Mouse (Mus musculus): ENCODE data around the gene Snx18. TPM values are rescaled to one million over a fixed set of nuclear protein-coding genes. Genes with fewer than 3 reads are reported as not detected.

Snx18 gene
- polyA plus RNA-seq, 1 experiment from 2014 or later, result 4.7 TPM

GRCm38 (mm10) chr13:113595219-113595618 lies 23.1 kb downstream of the Snx18 start:
- H3K27me3 ChIP-seq, result no peaks in the 10 kb centered on the region
- no peaks in the 10 kb centered on the region for H3K9me3 ChIP-seq (replicated peaks)
- 73% methylated on average over 8 of the region's 8 CpGs for WGBS (ENCODE audit: insufficient replicate concordance)
- peaks cover 25% of the 10 kb centered on the region for H3K4me1 ChIP-seq (replicated peaks)
- no peak overlapping the region for H3K4me3 ChIP-seq (replicated peaks)
- H3K36me3 ChIP-seq, result peaks cover 26% of the 10 kb centered on the region
- no peak overlapping the region for H3K27ac ChIP-seq
- no peak overlapping the region for H3K9ac ChIP-seq
- DNase-seq (no peak), ATAC-seq (ENCODE audit: low read depth) (no peak)
- no peak overlapping the region for H3K4me2 ChIP-seq

GRCm38 (mm10) chr13:113594361-113594760 lies 24.0 kb downstream of the Snx18 start:
- Histone ChIP-seq H3K9me3 (replicated peaks) (no peaks in the 10 kb centered on the region), H3K4me2 (no peak overlapping the region), H3K36me3 (peaks cover 26% of the 10 kb centered on the region), H3K4me1 (replicated peaks) (peaks cover 20% of the 10 kb centered on the region), H3K4me3 (replicated peaks) (no peak overlapping the region), H3K27me3 (no peaks in the 10 kb centered on the region), H3K9ac (no peak overlapping the region), H3K27ac (no peak overlapping the region)
- no peak for DNase-seq
- WGBS (ENCODE audit: insufficient replicate concordance), result 88% methylated on average over 12 of the region's 12 CpGs
- no peak for ATAC-seq (ENCODE audit: low read depth)

- DNase-seq, result no peak
- Histone ChIP-seq H3K4me3 (replicated peaks) (no peak overlapping the region), H3K36me3 (peaks cover 26% of the 10 kb centered on the region), H3K27me3 (no peaks in the 10 kb centered on the region), H3K27ac (no peak overlapping the region), H3K9ac (no peak overlapping the region), H3K9me3 (replicated peaks) (no peaks in the 10 kb centered on the region), H3K4me1 (replicated peaks) (peaks cover 19% of the 10 kb centered on the region), H3K4me2 (no peak overlapping the region)
- 79% methylated on average over 17 of the region's 17 CpGs for WGBS (ENCODE audit: insufficient replicate concordance)
- ATAC-seq (ENCODE audit: low read depth), result no peak
Measured at GRCm38 (mm10) chr13:113593711-113594110, 24.7 kb downstream of the Snx18 start.

- Histone ChIP-seq H3K4me1 (replicated peaks) (peaks cover 18% of the 10 kb centered on the region), H3K27ac (no peak overlapping the region), H3K9ac (no peak overlapping the region), H3K27me3 (no peaks in the 10 kb centered on the region), H3K36me3 (peaks cover 26% of the 10 kb centered on the region), H3K4me3 (replicated peaks) (no peak overlapping the region), H3K4me2 (no peak overlapping the region), H3K9me3 (replicated peaks) (no peaks in the 10 kb centered on the region)
- DNase-seq, result no peak
- ATAC-seq (ENCODE audit: low read depth), result no peak
- 74% methylated on average over 13 of the region's 13 CpGs for WGBS (ENCODE audit: insufficient replicate concordance)
Measured at GRCm38 (mm10) chr13:113592703-113593200, 25.6 kb downstream of the Snx18 start.

- 79% methylated on average over 11 of the region's 11 CpGs for WGBS (ENCODE audit: insufficient replicate concordance)
- H3K27ac ChIP-seq, result no peak overlapping the region
Measured at GRCm38 (mm10) chr13:113591336-113591735, 27.0 kb downstream of the Snx18 start.

GRCm38 (mm10) chr13:113590216-113590615 lies 28.1 kb downstream of the Snx18 start:
- ATAC-seq (ENCODE audit: low read depth), result no peak
- no peak overlapping the region for H3K27ac ChIP-seq
- H3K4me1 ChIP-seq (replicated peaks), result no peaks in the 10 kb centered on the region
- no peaks in the 10 kb centered on the region for H3K27me3 ChIP-seq
- H3K4me3 ChIP-seq (replicated peaks), result no peak overlapping the region
- no peak overlapping the region for H3K9ac ChIP-seq
- WGBS (ENCODE audit: insufficient replicate concordance), result 77% methylated on average over 4 of the region's 4 CpGs
- H3K36me3 ChIP-seq, result peaks cover 26% of the 10 kb centered on the region
- H3K9me3 ChIP-seq (replicated peaks), result no peaks in the 10 kb centered on the region
- no peak for DNase-seq
- H3K4me2 ChIP-seq, result no peak overlapping the region

More at GRCm38 (mm10) chr13:113591336-113591735, 27.0 kb downstream of the Snx18 start:
- ATAC-seq (ENCODE audit: low read depth) (no peak), DNase-seq (no peak)
- H3K9ac ChIP-seq, result no peak overlapping the region
- H3K27me3 ChIP-seq, result no peaks in the 10 kb centered on the region
- H3K9me3 ChIP-seq (replicated peaks), result no peaks in the 10 kb centered on the region
- peaks cover 6% of the 10 kb centered on the region for H3K4me1 ChIP-seq (replicated peaks)
- H3K36me3 ChIP-seq, result peaks cover 26% of the 10 kb centered on the region
- no peak overlapping the region for H3K4me3 ChIP-seq (replicated peaks)
- H3K4me2 ChIP-seq, result no peak overlapping the region

GRCm38 (mm10) chr13:113589499-113589898 lies 28.9 kb downstream of the Snx18 start:
- no peak for ATAC-seq (ENCODE audit: low read depth)
- no peak overlapping the region for H3K4me3 ChIP-seq (replicated peaks)
- no peaks in the 10 kb centered on the region for H3K4me1 ChIP-seq (replicated peaks)
- H3K9me3 ChIP-seq (replicated peaks), result no peaks in the 10 kb centered on the region
- H3K4me2 ChIP-seq, result no peak overlapping the region
- DNase-seq, result no peak
- H3K9ac ChIP-seq, result no peak overlapping the region
- no peaks in the 10 kb centered on the region for H3K27me3 ChIP-seq
- H3K36me3 ChIP-seq, result peaks cover 24% of the 10 kb centered on the region
- no peak overlapping the region for H3K27ac ChIP-seq
- 42% methylated on average over 7 of the region's 7 CpGs for WGBS (ENCODE audit: insufficient replicate concordance)

GRCm38 (mm10) chr13:113587200-113587936 lies 31.0 kb downstream of the Snx18 start:
- Histone ChIP-seq H3K9me3 (replicated peaks) (no peaks in the 10 kb centered on the region), H3K4me3 (replicated peaks) (no peak overlapping the region), H3K27ac (no peak overlapping the region), H3K4me1 (replicated peaks) (no peaks in the 10 kb centered on the region), H3K9ac (no peak overlapping the region), H3K27me3 (no peaks in the 10 kb centered on the region), H3K4me2 (no peak overlapping the region), H3K36me3 (peaks cover 12% of the 10 kb centered on the region)
- WGBS (ENCODE audit: insufficient replicate concordance), result 39% methylated on average over 15 of the region's 15 CpGs
- ATAC-seq (ENCODE audit: low read depth) (no peak), DNase-seq (no peak)

- Histone ChIP-seq H3K9me3 (replicated peaks) (no peaks in the 10 kb centered on the region), H3K4me1 (replicated peaks) (no peaks in the 10 kb centered on the region), H3K4me2 (no peak overlapping the region), H3K27ac (no peak overlapping the region), H3K9ac (no peak overlapping the region), H3K27me3 (no peaks in the 10 kb centered on the region), H3K4me3 (replicated peaks) (no peak overlapping the region), H3K36me3 (peaks cover 4% of the 10 kb centered on the region)
- ATAC-seq (ENCODE audit: low read depth), result no peak
- no peak for DNase-seq
- 93% methylated on average over 3 of the region's 3 CpGs for WGBS (ENCODE audit: insufficient replicate concordance)
Measured at GRCm38 (mm10) chr13:113585606-113586005, 32.8 kb downstream of the Snx18 start.

GRCm38 (mm10) chr13:113584431-113584830 lies 33.9 kb downstream of the Snx18 start:
- H3K27ac ChIP-seq, result no peak overlapping the region
- ATAC-seq (ENCODE audit: low read depth), result no peak
- no peak for DNase-seq
- no peak overlapping the region for H3K4me3 ChIP-seq (replicated peaks)
- no peaks in the 10 kb centered on the region for H3K27me3 ChIP-seq
- no peak overlapping the region for H3K4me2 ChIP-seq
- no peaks in the 10 kb centered on the region for H3K36me3 ChIP-seq
- H3K9me3 ChIP-seq (replicated peaks), result no peaks in the 10 kb centered on the region
- H3K4me1 ChIP-seq (replicated peaks), result no peaks in the 10 kb centered on the region
- no peak overlapping the region for H3K9ac ChIP-seq
- 59% methylated on average over 6 of the region's 6 CpGs for WGBS (ENCODE audit: insufficient replicate concordance)

- DNase-seq, result no peak
- whole genome bisulfite sequencing (ENCODE audit: insufficient replicate concordance), result 62% methylated on average over 4 of the region's 4 CpGs
- no peak for ATAC-seq (ENCODE audit: low read depth)
Measured at GRCm38 (mm10) chr13:113583563-113583962, 34.8 kb downstream of the Snx18 start.

GRCm38 (mm10) chr13:113582024-113582423 lies 36.3 kb downstream of the Snx18 start:
- 62% methylated on average over 1 of the region's 1 CpGs for WGBS (ENCODE audit: insufficient replicate concordance)
- Histone ChIP-seq H3K9ac (no peak overlapping the region), H3K4me1 (replicated peaks) (no peaks in the 10 kb centered on the region), H3K27me3 (no peaks in the 10 kb centered on the region), H3K36me3 (no peaks in the 10 kb centered on the region), H3K4me2 (no peak overlapping the region), H3K27ac (no peak overlapping the region), H3K9me3 (replicated peaks) (no peaks in the 10 kb centered on the region), H3K4me3 (replicated peaks) (no peak overlapping the region)
- DNase-seq, result no peak
- ATAC-seq (ENCODE audit: low read depth), result no peak

More at GRCm38 (mm10) chr13:113583563-113583962, 34.8 kb downstream of the Snx18 start:
- no peaks in the 10 kb centered on the region for H3K9me3 ChIP-seq (replicated peaks)
- H3K4me1 ChIP-seq (replicated peaks), result no peaks in the 10 kb centered on the region
- H3K4me2 ChIP-seq, result no peak overlapping the region
- no peak overlapping the region for H3K9ac ChIP-seq
- H3K4me3 ChIP-seq (replicated peaks), result no peak overlapping the region
- H3K27ac ChIP-seq, result no peak overlapping the region
- no peaks in the 10 kb centered on the region for H3K27me3 ChIP-seq
- no peaks in the 10 kb centered on the region for H3K36me3 ChIP-seq

All from liver, embryonic 13.5 days (tissue).